Mouse (Mus musculus) left cerebral cortex, postnatal 36 days (tissue): ENCODE data around the gene Herc6. TPM values are rescaled to one million over a fixed set of nuclear protein-coding genes. Genes with fewer than 3 reads are reported as not detected.

Experiments used
- DNase-seq, 2 experiments: peaks; one replicate each; pipeline ENCODE4 v3.0.0; 2021 to 2022; ENCODE audit warnings: low spot score in 2 of 2, mixed read lengths in 1 of 2
- intact Hi-C: fragments of 180-260 bp; cut with DNase I; formaldehyde crosslinking; loops from one replicate; pipeline ENCODE4 v1.15.1; 2025
- total RNA-seq, 2 experiments: library from RNA; stranded (reverse); gene quantifications; 2 replicates each; pipeline ENCODE4 v1.2.3; 2021

Gene Herc6
- total RNA-seq, 2 experiments from 2014 or later = 7.9 to 13.6 TPM

GRCm38 (mm10) chr6:57567630-57568029, 13.2 kb upstream of the Herc6 start:
- no peak for DNase-seq
- intact Hi-C loops = no loop called here

- peak; percentile 7 to 18 for DNase-seq
- intact Hi-C loops = loop anchor here (5.0 kb wide), 2 partner anchors 138 to 763 kb away; no protein-coding TSS in a partner anchor
Observed at GRCm38 (mm10) chr6:57570170-57570974, 10.4 kb upstream of the Herc6 start.

- DNase-seq = no peak
- intact Hi-C loops = loop anchor here (5.0 kb wide), 2 partner anchors 139 to 764 kb away; no protein-coding TSS in a partner anchor
Observed at GRCm38 (mm10) chr6:57571587-57571986, 9.2 kb upstream of the Herc6 start.

- intact Hi-C loops = no loop called here
- DNase-seq = no peak
Observed at GRCm38 (mm10) chr6:57581595-57581994, 795 bp downstream of the Herc6 start.

- intact Hi-C loops = no loop called here
- DNase-seq = no peak
Observed at GRCm38 (mm10) chr6:57582356-57582755, 1.6 kb downstream of the Herc6 start.

GRCm38 (mm10) chr6:57605546-57606307, 24.9 kb downstream of the Herc6 start:
- intact Hi-C loops = loop anchor here (5.0 to 10.0 kb wide), 3 partner anchors 77 to 249 kb away; partner anchors contain the start of genes Lancl2 and Vmn1r21
- DNase-seq = peak; percentile 51 to 67

GRCm38 (mm10) chr6:57607999-57608398, 27.2 kb downstream of the Herc6 start:
- intact Hi-C loops = loop anchor here (5.0 to 10.0 kb wide), 3 partner anchors 74 to 247 kb away; partner anchors contain the start of genes Lancl2 and Vmn1r21
- DNase-seq = peak in 1 of 2 experiments; percentile 7

- intact Hi-C loops = loop anchor here (5.0 to 10.0 kb wide), 3 partner anchors 73 to 245 kb away; partner anchors contain the start of genes Lancl2 and Vmn1r21
- no peak for DNase-seq
Observed at GRCm38 (mm10) chr6:57609631-57610030, 28.8 kb downstream of the Herc6 start.

- no peak for DNase-seq
- intact Hi-C loops = no loop called here
Observed at GRCm38 (mm10) chr6:57615788-57616187, 35.0 kb downstream of the Herc6 start.

- no peak for DNase-seq
- intact Hi-C loops = no loop called here
Observed at GRCm38 (mm10) chr6:57639531-57639930, 58.7 kb downstream of the Herc6 start.

GRCm38 (mm10) chr6:57641789-57642188, 61.0 kb downstream of the Herc6 start:
- intact Hi-C loops = no loop called here
- DNase-seq = peak; percentile 36 to 41

- DNase-seq = no peak
- intact Hi-C loops = no loop called here
Observed at GRCm38 (mm10) chr6:57647256-57647655, 66.5 kb downstream of the Herc6 start.

- intact Hi-C loops = no loop called here
- DNase-seq = no peak
Observed at GRCm38 (mm10) chr6:57661295-57661694, 80.5 kb downstream of the Herc6 start.

- intact Hi-C loops = loop anchor here (5.0 kb wide), 1 partner anchor 77 kb away; no protein-coding TSS in a partner anchor
- DNase-seq = no peak
Observed at GRCm38 (mm10) chr6:57684156-57684555, 103.4 kb downstream of the Herc6 start.

- intact Hi-C loops = loop anchor here (10.0 kb wide), 1 partner anchor 767 kb away; the partner anchor contains the start of genes Nt5c3 and Vmn1r4
- peak; percentile 82 to 85 for DNase-seq
Observed at GRCm38 (mm10) chr6:57691467-57692261, 110.9 kb downstream of the Herc6 start, which contains the start of gene Pyurf. Gene Pyurf (minus strand): TSS chr6:57692078.

GRCm38 (mm10) chr6:57693116-57693515, 112.3 kb downstream of the Herc6 start:
- DNase-seq = no peak
- intact Hi-C loops = loop anchor here (10.0 kb wide), 1 partner anchor 768 kb away; the partner anchor contains the start of genes Nt5c3 and Vmn1r4

GRCm38 (mm10) chr6:57701686-57702085, 120.9 kb downstream of the Herc6 start:
- DNase-seq = no peak
- intact Hi-C loops = loop anchor here (5.0 to 10.0 kb wide), 3 partner anchors 97 to 894 kb away; no protein-coding TSS in a partner anchor

- intact Hi-C loops = loop anchor here (5.0 to 10.0 kb wide), 3 partner anchors 98 to 895 kb away; no protein-coding TSS in a partner anchor
- DNase-seq = peak in 1 of 2 experiments; percentile 64
Observed at GRCm38 (mm10) chr6:57702376-57702742, 121.6 kb downstream of the Herc6 start, which contains the start of gene Lancl2. Gene Lancl2 (plus strand): TSS chr6:57702540.
